Mouse (Mus musculus) heart, adult 8-10 months (tissue): ENCODE results near the gene Trub2. TPM values are rescaled to one million over a fixed set of nuclear protein-coding genes. Genes with fewer than 3 reads are reported as not detected.
A peak's percentile ranks its signal among the peaks of the same experiment; 100 is the strongest.

Experiments
- DNase-seq: peaks from one replicate; pipeline ENCODE4 v3.0.0; 2022; ENCODE audit warnings: low spot score
- total RNA-seq, 4 experiments: library from RNA; stranded (reverse); gene quantifications; 2 replicates each; pipeline ENCODE4 v1.2.4; 2022

The Trub2 gene
- total RNA-seq, result 10 to 100 TPM; 38.6 to 47.6 (median 42.0) TPM

- peak; percentile 79 for DNase-seq
Observed at GRCm38 (mm10) chr2:29787937-29788681, at the start of gene Trub2. TSS of gene Trub2 (minus strand) at chr2:29788502.

GRCm38 (mm10) chr2:29835391-29835899, 47.1 kb upstream of the Trub2 start:
- DNase-seq, result no peak

- no peak for DNase-seq
Observed at GRCm38 (mm10) chr2:29833796-29834195, 45.5 kb upstream of the Trub2 start.

- no peak for DNase-seq
Observed at GRCm38 (mm10) chr2:29831106-29831505, 42.8 kb upstream of the Trub2 start.

- DNase-seq, result no peak
Observed at GRCm38 (mm10) chr2:29827709-29828024, 39.4 kb upstream of the Trub2 start.

GRCm38 (mm10) chr2:29826926-29827708, 38.8 kb upstream of the Trub2 start:
- peak; percentile 98 for DNase-seq

GRCm38 (mm10) chr2:29826318-29826925, 38.1 kb upstream of the Trub2 start:
- DNase-seq, result no peak

GRCm38 (mm10) chr2:29820025-29820817, 31.9 kb upstream of the Trub2 start, which contains the start of gene Urm1:
TSS of gene Urm1 (plus strand) at chr2:29820075.
- peak; percentile 65 for DNase-seq

- DNase-seq, result no peak
Observed at GRCm38 (mm10) chr2:29819363-29819762, 31.1 kb upstream of the Trub2 start.

GRCm38 (mm10) chr2:29817426-29818232, 29.3 kb upstream of the Trub2 start:
- peak; percentile 85 for DNase-seq

GRCm38 (mm10) chr2:29815678-29816371, 27.5 kb upstream of the Trub2 start:
- DNase-seq, result no peak

- no peak for DNase-seq
Observed at GRCm38 (mm10) chr2:29803400-29803831, 15.1 kb upstream of the Trub2 start.

GRCm38 (mm10) chr2:29802827-29803201, 14.5 kb upstream of the Trub2 start:
- no peak for DNase-seq

- DNase-seq, result peak; percentile 96
Observed at GRCm38 (mm10) chr2:29802075-29802826, 13.9 kb upstream of the Trub2 start, which contains the start of gene Slc27a4. TSS of gene Slc27a4 (plus strand) at chr2:29802634.

GRCm38 (mm10) chr2:29792772-29793487, 4.6 kb upstream of the Trub2 start:
- no peak for DNase-seq

- DNase-seq, result peak; percentile 96
Observed at GRCm38 (mm10) chr2:29787104-29787917, 991 bp downstream of the Trub2 start, which contains the start of gene Coq4. TSS of gene Coq4 (plus strand) at chr2:29787493.

- no peak for DNase-seq
Observed at GRCm38 (mm10) chr2:29784290-29784689, 4.0 kb downstream of the Trub2 start.
